Mouse (Mus musculus) liver (tissue): ENCODE measurements around the gene Kcnk7.

Experiments
- DNase-seq: peaks from one replicate; pipeline ENCODE4 v3.0.0-alpha.2; 2020; ENCODE audit warnings: mixed read lengths

The Kcnk7 gene

GRCm38 (mm10) chr19:5690343-5690735 is 13.8 kb upstream of the Kcnk7 start:
- DNase-seq = no peak

GRCm38 (mm10) chr19:5691601-5692000 is 12.6 kb upstream of the Kcnk7 start:
- DNase-seq = no peak

- peak; percentile 38 for DNase-seq
Observed at GRCm38 (mm10) chr19:5692086-5692912, 11.9 kb upstream of the Kcnk7 start.

GRCm38 (mm10) chr19:5692913-5693396 is 11.2 kb upstream of the Kcnk7 start:
- DNase-seq = no peak

GRCm38 (mm10) chr19:5693801-5694200 is 10.4 kb upstream of the Kcnk7 start:
- no peak for DNase-seq

- DNase-seq = no peak
Observed at GRCm38 (mm10) chr19:5695849-5696462, 8.2 kb upstream of the Kcnk7 start.

- peak; percentile 83 for DNase-seq
Observed at GRCm38 (mm10) chr19:5704801-5705571, 819 bp downstream of the Kcnk7 start.

GRCm38 (mm10) chr19:5710068-5710467 is 5.9 kb downstream of the Kcnk7 start:
- DNase-seq = no peak

- DNase-seq = no peak
Observed at GRCm38 (mm10) chr19:5710581-5710980, 6.4 kb downstream of the Kcnk7 start.

- DNase-seq = peak; percentile 76
Observed at GRCm38 (mm10) chr19:5711218-5711617, 7.1 kb downstream of the Kcnk7 start.

GRCm38 (mm10) chr19:5711907-5712460 is 7.8 kb downstream of the Kcnk7 start:
- no peak for DNase-seq

GRCm38 (mm10) chr19:5713255-5713654 is 9.1 kb downstream of the Kcnk7 start:
- no peak for DNase-seq

GRCm38 (mm10) chr19:5713730-5714129 is 9.6 kb downstream of the Kcnk7 start:
- DNase-seq = peak; percentile 51

- DNase-seq = peak; percentile 53
Observed at GRCm38 (mm10) chr19:5715793-5716688, 11.9 kb downstream of the Kcnk7 start.

GRCm38 (mm10) chr19:5716955-5717354 is 12.8 kb downstream of the Kcnk7 start:
- DNase-seq = no peak

- DNase-seq = no peak
Observed at GRCm38 (mm10) chr19:5721233-5721632, 17.1 kb downstream of the Kcnk7 start.

- peak; percentile 85 for DNase-seq
Observed at GRCm38 (mm10) chr19:5722848-5723425, 18.8 kb downstream of the Kcnk7 start.

GRCm38 (mm10) chr19:5723934-5724548 is 19.9 kb downstream of the Kcnk7 start:
- peak; percentile 57 for DNase-seq

GRCm38 (mm10) chr19:5724549-5724941 is 20.4 kb downstream of the Kcnk7 start:
- DNase-seq = peak; percentile 93

- peak; percentile 63 for DNase-seq
Observed at GRCm38 (mm10) chr19:5725029-5725707, 21.0 kb downstream of the Kcnk7 start.
